Mouse (Mus musculus) adrenal gland, postnatal 10 days (tissue): ENCODE data around the gene Hspd1. TPM values are rescaled to one million over a fixed set of nuclear protein-coding genes. Genes with fewer than 3 reads are reported as not detected.
A peak's percentile ranks its signal among the peaks of the same experiment; 100 is the strongest.
"Not testable (repeated sequence)": the region's sequence is repeated elsewhere in the genome, so short reads cannot be mapped to it uniquely, and the experiment has no call there.

ENCODE experiments used
- DNase-seq: peaks from one replicate; pipeline ENCODE4 v3.0.0; 2021; ENCODE audit warnings: mixed read lengths
- total RNA-seq, 2 experiments: library from RNA; stranded (reverse); gene quantifications; 2 replicates each; pipeline ENCODE4 v1.2.3; 2021

Gene Hspd1
- total RNA-seq, 2 experiments from 2014 or later, result 724 to 915 TPM

- DNase-seq, result no peak
These were observed 590 bp downstream of the Hspd1 start for GRCm38 (mm10) chr1:55087401-55087904.

GRCm38 (mm10) chr1:55086868-55087400, 1.1 kb downstream of the Hspd1 start:
- peak; percentile 47 for DNase-seq

GRCm38 (mm10) chr1:55085781-55086366, 2.2 kb downstream of the Hspd1 start:
- no peak for DNase-seq

GRCm38 (mm10) chr1:55082106-55082505, 5.9 kb downstream of the Hspd1 start:
- no peak for DNase-seq

- peak; percentile 46 for DNase-seq
These were observed 8.4 kb downstream of the Hspd1 start for GRCm38 (mm10) chr1:55079677-55080076.

GRCm38 (mm10) chr1:55076849-55077516, 11.1 kb downstream of the Hspd1 start:
- DNase-seq, result no peak

GRCm38 (mm10) chr1:55076395-55076743, 11.7 kb downstream of the Hspd1 start:
- no peak for DNase-seq

- no peak for DNase-seq
These were observed 12.2 kb downstream of the Hspd1 start for GRCm38 (mm10) chr1:55075652-55076394.

GRCm38 (mm10) chr1:55074757-55075156, 13.3 kb downstream of the Hspd1 start:
- no peak for DNase-seq

- not testable (repeated sequence) for DNase-seq
These were observed 15.7 kb downstream of the Hspd1 start for GRCm38 (mm10) chr1:55072328-55072727.

GRCm38 (mm10) chr1:55061772-55062171, 26.3 kb downstream of the Hspd1 start:
- DNase-seq, result no peak

- DNase-seq, result no peak
These were observed 26.9 kb downstream of the Hspd1 start for GRCm38 (mm10) chr1:55061099-55061498.

GRCm38 (mm10) chr1:55058383-55058782, 29.7 kb downstream of the Hspd1 start:
- DNase-seq, result not testable (repeated sequence)

GRCm38 (mm10) chr1:55055322-55056115, 32.5 kb downstream of the Hspd1 start:
- no peak for DNase-seq

- DNase-seq, result no peak
These were observed 34.4 kb downstream of the Hspd1 start for GRCm38 (mm10) chr1:55053596-55053995.

- peak; percentile 83 for DNase-seq
These were observed 35.0 kb downstream of the Hspd1 start for GRCm38 (mm10) chr1:55053005-55053404.

- peak; percentile 100 for DNase-seq
These were observed 35.6 kb downstream of the Hspd1 start, which contains the start of gene Coq10b for GRCm38 (mm10) chr1:55052355-55052953. TSS of gene Coq10b (plus strand) at chr1:55052770.

GRCm38 (mm10) chr1:55051671-55052070, 36.4 kb downstream of the Hspd1 start:
- no peak for DNase-seq

- no peak for DNase-seq
These were observed 39.0 kb downstream of the Hspd1 start for GRCm38 (mm10) chr1:55048841-55049587.

GRCm38 (mm10) chr1:55043164-55043563, 44.9 kb downstream of the Hspd1 start:
- no peak for DNase-seq

GRCm38 (mm10) chr1:55042246-55042645, 45.8 kb downstream of the Hspd1 start:
- DNase-seq, result no peak
